Mouse (Mus musculus): Measurements from ENCODE around the gene Adgrl3.

- TF ChIP-seq CTCF (IDR thresholded peaks at IDR 0.05 in 2 of 3, conservative IDR thresholded peaks at IDR 0.05 in 1 of 3; ENCODE audit: control insufficient read depth in 1 of 3, insufficient read depth in 1 of 3, low read depth in 2 of 3, low read length in 3 of 3, poor library complexity in 1 of 3, severe bottlenecking in 1 of 3): no peak
- no peak for TF ChIP-seq JUND (IDR thresholded peaks at IDR 0.05; ENCODE audit: low read depth, low read length)
- no peak for TF ChIP-seq EP300 (IDR thresholded peaks at IDR 0.05; ENCODE audit: low read depth in 1 of 2, low read length in 2 of 2)
- TF ChIP-seq POLR2A (IDR thresholded peaks at IDR 0.05; ENCODE audit: control insufficient read depth in 1 of 2, insufficient read depth in 1 of 2, low read depth in 1 of 2, low read length in 2 of 2, poor library complexity in 1 of 2): no peak
- no peak for TF ChIP-seq POLR2AphosphoS2 (IDR thresholded peaks at IDR 0.05; ENCODE audit: low read length)
- no peak for TF ChIP-seq MAX (IDR thresholded peaks at IDR 0.05; ENCODE audit: low read length)
- no peak for TF ChIP-seq RAD21 (IDR thresholded peaks at IDR 0.05; ENCODE audit: low read depth, low read length)
Observed at GRCm38 (mm10) chr5:81583425-81583824, 563.5 kb downstream of the Adgrl3 start.
